Mouse (Mus musculus) heart, postnatal 0 days (tissue): Measurements from ENCODE around the gene Atf7ip2.

Experiments used
- CTCF ChIP-seq: IDR thresholded peaks from 2 replicates; pipeline ENCODE4 v1.5.1; 2016; ENCODE audit warnings: antibody characterized with exemption, control low read depth, low read depth
- EP300 ChIP-seq: IDR thresholded peaks from 2 replicates; pipeline ENCODE4 v1.6.1; 2016; ENCODE audit warnings: antibody characterized with exemption, low read depth

GRCm38 (mm10) chr16:10169123-10169905, 23.2 kb upstream of the Atf7ip2 start:
- TF ChIP-seq CTCF (no peak), EP300 (no peak)
